Mouse (Mus musculus) thymus, adult 2 months (tissue): ENCODE measurements around the gene Vgll1.

ENCODE experiments used
- CTCF ChIP-seq: fragments of 200-500 bp; IDR thresholded peaks from 2 replicates; pipeline ENCODE4 v1.5.1; 2012; ENCODE audit warnings: mild to moderate bottlenecking, control low read depth, low read length, moderate library complexity, borderline replicate concordance; ENCODE audit not compliant: control insufficient read depth, poor library complexity, insufficient read depth; ENCODE audit errors: extremely low read depth
- POLR2A ChIP-seq: fragments of 200-500 bp; IDR thresholded peaks from 2 replicates; pipeline ENCODE4 v1.6.1; 2012; ENCODE audit warnings: mild to moderate bottlenecking, low read length, control low read depth, moderate library complexity; ENCODE audit not compliant: control insufficient read depth, poor library complexity, insufficient read depth; ENCODE audit errors: extremely low read depth

- TF ChIP-seq POLR2A (no peak), CTCF (no peak)
These were observed 15.5 kb downstream of the Vgll1 start for GRCm38 (mm10) chrX:57103415-57103814.
